Mouse (Mus musculus) cerebellum, adult 2 months (tissue): ENCODE data around the gene Srsf3. TPM values are rescaled to one million over a fixed set of nuclear protein-coding genes. Genes with fewer than 3 reads are reported as not detected.

Experiments
- DNase-seq, 2 experiments: peaks; one replicate each; pipeline ENCODE4 v3.0.0; 2021
- H3K27ac ChIP-seq: fragments of 200-500 bp; 2 replicates; pipeline ENCODE4 v1.5.1; 2012; ENCODE audit warnings: low read length, control low read depth, inconsistent platforms; ENCODE audit not compliant: insufficient read depth
- H3K27me3 ChIP-seq: fragments of 200-500 bp; 2 replicates; pipeline ENCODE4 v1.6.1; 2012; ENCODE audit warnings: inconsistent platforms, mild to moderate bottlenecking, low read length, moderate library complexity; ENCODE audit not compliant: control insufficient read depth, insufficient read depth
- H3K4me1 ChIP-seq: fragments of 200-500 bp; 2 replicates; pipeline ENCODE4 v1.6.1; 2011; ENCODE audit warnings: low read length; ENCODE audit not compliant: control insufficient read depth, insufficient read depth
- H3K4me3 ChIP-seq: fragments of 200-500 bp; replicated peaks from 2 replicates; pipeline ENCODE3; 2011; ENCODE audit warnings: mild to moderate bottlenecking, low read depth, low read length, control low read depth; ENCODE audit not compliant: insufficient read depth
- CTCF ChIP-seq: fragments of 200-500 bp; IDR thresholded peaks from 2 replicates; pipeline ENCODE4 v1.5.1; 2011; ENCODE audit warnings: low read depth, mild to moderate bottlenecking, control low read depth, low read length, moderate library complexity, borderline replicate concordance; ENCODE audit not compliant: insufficient read depth
- POLR2A ChIP-seq: fragments of 200-500 bp; IDR thresholded peaks from 2 replicates; pipeline ENCODE4 v1.6.1; 2011; ENCODE audit warnings: low read length, control low read depth, borderline replicate concordance; ENCODE audit not compliant: insufficient read depth
- WGBS: fragments of 180-500 bp; shearing (Covaris S2); methylation state at CpG from one replicate; pipeline ENCODE4 v1.1.7; 2018; 5-methylcytosine and 5-hydroxymethylcytosine counted together
- polyA plus RNA-seq: library from polyadenylated mRNA; depleted of rRNA; stranded (reverse); fragments of >200 nt; gene quantifications from 2 replicates; pipeline ENCODE4 v1.2.3, GENCODE M21; 2012

Gene Srsf3
- polyA plus RNA-seq, 1 experiment, result 129 TPM

- DNase-seq, result peak in 1 of 2 experiments; percentile 38
- Histone ChIP-seq H3K4me1 (peaks cover 2% of the 10 kb centered on the region; the same call in 1 of the 2 replicates), H3K27ac (peak overlapping the region; percentile 91), H3K27me3 (no peaks in the 10 kb centered on the region), H3K4me3 (peak overlapping the region; percentile 99)
- WGBS, result under 1% methylated on average over 19 of the region's 19 CpGs
- TF ChIP-seq CTCF, result no peak
- no peak for TF ChIP-seq POLR2A
Measured at GRCm38 (mm10) chr17:29007243-29007640, 25.2 kb upstream of the Srsf3 start.

GRCm38 (mm10) chr17:29007641-29008325, 24.6 kb upstream of the Srsf3 start, which contains the start of gene Stk38:
Stk38 (minus strand) TSS chr17:29007995.
- WGBS, result under 1% methylated on average over 64 of the region's 65 CpGs
- Histone ChIP-seq H3K27ac (peak within 1 kb of the TSS; percentile 91), H3K4me1 (peaks cover 2% of the 10 kb centered on the region; the same call in 1 of the 2 replicates), H3K4me3 (peak within 1 kb of the TSS; percentile 99), H3K27me3 (no peaks in the 10 kb centered on the region)
- peak; percentile 89 to 95 for DNase-seq
- TF ChIP-seq POLR2A (peak; percentile 94), CTCF (no peak)

- no peak for DNase-seq
- H3K27me3 ChIP-seq, result no peaks in the 10 kb centered on the region
- peaks cover 2% of the 10 kb centered on the region; the same call in 1 of the 2 replicates for H3K4me1 ChIP-seq
- TF ChIP-seq CTCF (no peak), POLR2A (no peak)
- peak overlapping the region; percentile 99 for H3K4me3 ChIP-seq
- peak overlapping the region; percentile 31; the same call in 1 of the 2 replicates for H3K27ac ChIP-seq
- 20% methylated on average over 8 of the region's 8 CpGs for WGBS
Measured at GRCm38 (mm10) chr17:29008326-29008650, 24.1 kb upstream of the Srsf3 start.

DNA sequence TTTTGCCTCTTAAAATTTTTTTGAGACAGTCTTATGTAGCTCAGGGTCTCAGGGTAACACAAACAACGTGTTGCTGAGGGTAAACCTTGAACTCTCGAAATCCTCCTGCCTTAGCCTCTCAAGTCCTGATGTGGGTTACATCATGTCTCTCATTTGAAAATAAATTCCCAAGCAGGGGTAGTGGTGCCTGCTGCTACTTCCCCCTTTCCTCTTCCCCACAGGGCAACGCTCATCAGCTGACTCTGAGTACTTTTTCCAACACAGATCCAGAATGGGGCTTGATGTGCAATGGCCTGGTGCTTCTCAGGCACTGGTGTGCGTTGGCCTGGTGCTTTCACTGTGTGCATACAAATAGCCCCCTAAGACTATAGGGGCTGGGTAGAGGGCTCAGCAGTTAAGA, 23.2 kb upstream of the Srsf3 start:
- no peak for TF ChIP-seq CTCF
- TF ChIP-seq POLR2A, result no peak
- H3K4me1 ChIP-seq, result peaks cover 2% of the 10 kb centered on the region; the same call in 1 of the 2 replicates
- no peaks in the 10 kb centered on the region for H3K27me3 ChIP-seq
- no peak overlapping the region for H3K27ac ChIP-seq
- DNase-seq, result no peak
- H3K4me3 ChIP-seq, result no peak overlapping the region
- 92% methylated on average over 4 of the region's 4 CpGs for WGBS

DNA sequence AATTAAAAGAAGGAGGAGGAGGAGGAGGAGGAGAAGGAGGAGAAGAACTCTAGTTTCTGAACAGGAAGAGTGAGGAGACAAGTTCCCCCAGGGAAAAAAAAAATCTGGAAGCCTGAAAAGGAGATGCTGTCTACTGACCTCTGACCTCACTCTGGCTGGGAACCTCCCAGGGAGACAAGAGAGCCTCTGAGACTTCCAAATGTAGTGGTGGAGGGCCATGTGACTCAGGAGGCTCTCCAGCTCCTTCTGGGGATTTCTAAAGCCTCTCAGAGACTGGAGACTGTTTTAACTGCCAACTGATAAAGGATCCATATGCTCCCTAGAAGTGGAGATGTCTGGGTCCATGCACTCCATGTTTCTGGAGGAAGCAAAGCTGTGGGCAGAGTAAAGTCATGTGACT, 18.2 kb upstream of the Srsf3 start:
- no peaks in the 10 kb centered on the region for H3K4me1 ChIP-seq
- H3K27me3 ChIP-seq, result no peaks in the 10 kb centered on the region
- no peak overlapping the region for H3K27ac ChIP-seq
- TF ChIP-seq CTCF, result no peak
- TF ChIP-seq POLR2A, result no peak
- no peak for DNase-seq
- H3K4me3 ChIP-seq, result no peak overlapping the region

- no peaks in the 10 kb centered on the region for H3K4me1 ChIP-seq
- WGBS, result 12% methylated on average over 2 of the region's 2 CpGs
- no peaks in the 10 kb centered on the region for H3K27me3 ChIP-seq
- DNase-seq, result no peak
- TF ChIP-seq CTCF (peak; percentile 45; the same call in 1 of the 2 replicates), POLR2A (no peak)
- no peak overlapping the region for H3K4me3 ChIP-seq
- no peak overlapping the region for H3K27ac ChIP-seq
Measured at GRCm38 (mm10) chr17:29015638-29016037, 16.8 kb upstream of the Srsf3 start.

GRCm38 (mm10) chr17:29016705-29017104, 15.7 kb upstream of the Srsf3 start:
- no peaks in the 10 kb centered on the region for H3K4me1 ChIP-seq
- TF ChIP-seq POLR2A, result no peak
- TF ChIP-seq CTCF, result no peak
- WGBS, result 90% methylated on average over 4 of the region's 4 CpGs
- no peak for DNase-seq
- no peaks in the 10 kb centered on the region for H3K27me3 ChIP-seq
- no peak overlapping the region for H3K4me3 ChIP-seq
- H3K27ac ChIP-seq, result no peak overlapping the region

- 60% methylated on average over 11 of the region's 11 CpGs for WGBS
- TF ChIP-seq CTCF, result peak; percentile 28; the same call in 1 of the 2 replicates
- TF ChIP-seq POLR2A, result no peak
Measured at GRCm38 (mm10) chr17:29018292-29018984, 14.0 kb upstream of the Srsf3 start.

More at GRCm38 (mm10) chr17:29018292-29018984, 14.0 kb upstream of the Srsf3 start:
- Histone ChIP-seq H3K27me3 (no peaks in the 10 kb centered on the region), H3K4me1 (no peaks in the 10 kb centered on the region), H3K27ac (no peak overlapping the region), H3K4me3 (no peak overlapping the region)
- DNase-seq, result no peak
